Mouse (Mus musculus) hindbrain, embryonic 11.5 days (tissue): ENCODE data around the gene Mrpl50. TPM values are rescaled to one million over a fixed set of nuclear protein-coding genes. Genes with fewer than 3 reads are reported as not detected.

Experiments used
- polyA plus RNA-seq: library from polyadenylated mRNA; unstranded; fragments of >200 nt; fragmentation: Nextera tagmentation; extraction: Ambion mirVana; gene quantifications from 2 replicates; pipeline ENCODE4 v1.2.1, GENCODE M21; 2014

Mrpl50 gene
- polyA plus RNA-seq, 1 experiment from 2014 or later, result 93.1 TPM

Other genes with a start within 250 kb of the Mrpl50 start
- gene Acnat2, start 112.9 kb downstream of the Mrpl50 start, polyA plus RNA-seq, result not detected in 2 replicates
- not detected in 2 replicates for gene Acnat1, start 47.2 kb downstream of the Mrpl50 start, polyA plus RNA-seq
- 0.22 and 0.27 TPM in 2 replicates for gene Baat, start 14.5 kb downstream of the Mrpl50 start, polyA plus RNA-seq
- 14.3 and 15.4 TPM in 2 replicates for gene Zfp189, start 83 bp upstream of the Mrpl50 start, polyA plus RNA-seq
- not detected in 2 replicates for gene Aldob, start 28.5 kb upstream of the Mrpl50 start, polyA plus RNA-seq
- 21.9 and 24.9 TPM in 2 replicates for gene Tmem246, start 76.8 kb upstream of the Mrpl50 start, polyA plus RNA-seq
- gene Rnf20, start 110.9 kb upstream of the Mrpl50 start, polyA plus RNA-seq, result 78.1 and 78.5 TPM in 2 replicates
- not detected in 2 replicates for gene Ppp3r2, start 160.9 kb upstream of the Mrpl50 start, polyA plus RNA-seq